Mouse (Mus musculus): ENCODE measurements at regions not wholly inside any gene's neighbourhood (a gene's known extent, or its start where the extent isn't known, plus 50 kb on each side); places are given as distances from the start of the nearest gene placed in this dataset.

DNA sequence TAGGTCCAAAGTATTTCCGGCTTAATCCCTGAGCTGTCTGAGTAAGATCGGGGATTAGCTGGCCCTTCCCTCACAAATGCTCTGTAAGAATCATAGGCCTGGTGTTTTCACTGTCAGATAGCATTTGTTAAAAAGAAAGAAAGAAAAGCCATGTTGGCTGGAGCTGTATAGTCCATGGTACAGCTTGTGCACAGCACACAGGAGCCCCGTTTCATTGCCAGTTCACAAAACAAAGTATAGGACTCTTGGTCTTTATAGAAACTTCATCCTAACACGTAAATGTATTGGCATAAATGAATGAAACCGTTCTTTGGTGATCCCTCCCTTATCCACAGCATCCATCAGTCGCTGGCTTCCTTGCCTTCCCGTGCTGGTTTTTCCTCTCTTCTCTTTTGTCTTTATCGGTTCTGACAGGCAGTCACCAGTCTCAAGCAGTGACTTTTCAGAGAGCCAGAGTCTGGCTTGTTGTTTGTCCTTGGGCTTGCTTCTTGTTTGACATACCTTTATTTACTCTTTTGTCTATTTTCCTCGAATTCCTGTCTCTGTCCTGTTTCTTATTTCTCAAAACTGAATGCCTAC lies 117.3 kb downstream of the Dhrs2 start:
- H3K4me1 ChIP-seq (ENCODE audit: control insufficient read depth, insufficient read depth, low read length) = peaks cover 5% of the 10 kb centered on the region; the same call in 1 of the 2 replicates
- TF ChIP-seq CTCF (IDR thresholded peaks at IDR 0.05; ENCODE audit: extremely low read depth, insufficient read depth, low read length) (no peak), POLR2A (IDR thresholded peaks at IDR 0.05; ENCODE audit: extremely low read depth, insufficient read depth, low read length) (no peak)
- H3K4me3 ChIP-seq (ENCODE audit: insufficient read depth, low read length) = no peak overlapping the region
- no peak overlapping the region for H3K27ac ChIP-seq (ENCODE audit: insufficient read depth, low read length)

- Histone ChIP-seq H3K27ac (ENCODE audit: insufficient read depth, low read length) (no peak overlapping the region), H3K4me3 (ENCODE audit: insufficient read depth, low read length) (no peak overlapping the region), H3K4me1 (ENCODE audit: control insufficient read depth, insufficient read depth, low read length) (peaks cover 2% of the 10 kb centered on the region; the same call in 1 of the 2 replicates)
- TF ChIP-seq CTCF (IDR thresholded peaks at IDR 0.05; ENCODE audit: extremely low read depth, insufficient read depth, low read length) (no peak), POLR2A (IDR thresholded peaks at IDR 0.05; ENCODE audit: extremely low read depth, insufficient read depth, low read length) (no peak)
Observed at GRCm38 (mm10) chr14:55343341-55343740, 121.5 kb downstream of the Dhrs2 start.

DNA sequence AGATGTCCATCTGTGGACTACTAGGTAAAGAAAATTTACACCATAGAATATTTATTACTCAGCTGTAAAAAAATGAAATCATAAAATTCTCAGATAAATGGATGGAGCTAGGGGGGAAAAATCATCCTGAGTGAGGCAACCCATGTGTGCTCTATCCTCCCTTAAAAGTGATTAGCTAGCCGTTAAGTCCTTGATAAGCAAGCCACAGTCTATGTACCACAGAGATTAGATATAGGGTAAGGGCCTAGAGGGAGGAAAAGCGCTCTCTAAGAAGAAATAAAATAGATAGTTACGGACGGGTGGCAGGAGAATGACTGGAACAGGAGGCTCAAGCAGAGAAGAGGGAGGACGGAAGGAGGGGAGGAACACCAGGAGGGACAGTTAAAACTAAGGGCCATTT lies 122.1 kb downstream of the Dhrs2 start:
- Histone ChIP-seq H3K27ac (ENCODE audit: insufficient read depth, low read length) (no peak overlapping the region), H3K4me3 (ENCODE audit: insufficient read depth, low read length) (no peak overlapping the region), H3K4me1 (ENCODE audit: control insufficient read depth, insufficient read depth, low read length) (peaks cover 2% of the 10 kb centered on the region; the same call in 1 of the 2 replicates)
- no peak for TF ChIP-seq POLR2A (IDR thresholded peaks at IDR 0.05; ENCODE audit: extremely low read depth, insufficient read depth, low read length)
- TF ChIP-seq CTCF (IDR thresholded peaks at IDR 0.05; ENCODE audit: extremely low read depth, insufficient read depth, low read length) = no peak

GRCm38 (mm10) chr14:55345091-55345490 lies 123.3 kb downstream of the Dhrs2 start:
- peaks cover 2% of the 10 kb centered on the region; the same call in 1 of the 2 replicates for H3K4me1 ChIP-seq (ENCODE audit: control insufficient read depth, insufficient read depth, low read length)
- H3K27ac ChIP-seq (ENCODE audit: insufficient read depth, low read length) = no peak overlapping the region
- H3K4me3 ChIP-seq (ENCODE audit: insufficient read depth, low read length) = no peak overlapping the region
- TF ChIP-seq POLR2A (IDR thresholded peaks at IDR 0.05; ENCODE audit: extremely low read depth, insufficient read depth, low read length) (no peak), CTCF (IDR thresholded peaks at IDR 0.05; ENCODE audit: extremely low read depth, insufficient read depth, low read length) (no peak)

DNA sequence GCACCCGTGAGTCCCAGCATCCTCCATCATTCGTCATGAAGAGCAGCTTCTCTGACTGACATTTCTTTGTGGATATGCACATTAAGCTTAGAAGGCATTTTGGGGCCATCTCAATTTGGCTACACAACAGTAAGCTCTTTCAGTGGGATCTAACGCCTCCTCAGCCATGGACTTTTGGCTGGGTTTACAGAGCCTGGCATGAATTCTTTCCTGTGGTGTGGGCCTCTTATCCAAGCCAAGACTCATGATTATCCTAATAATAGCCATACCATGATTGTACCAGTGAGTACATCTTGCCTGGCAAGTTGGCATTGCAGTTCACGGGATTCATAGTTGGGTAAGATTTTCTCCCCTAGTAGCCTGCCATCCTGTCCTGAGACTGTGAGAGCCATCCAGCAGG lies 126.3 kb downstream of the Dhrs2 start:
- H3K4me1 ChIP-seq (ENCODE audit: control insufficient read depth, insufficient read depth, low read length) = peaks cover 2% of the 10 kb centered on the region; the same call in 1 of the 2 replicates
- TF ChIP-seq CTCF (IDR thresholded peaks at IDR 0.05; ENCODE audit: extremely low read depth, insufficient read depth, low read length) (no peak), POLR2A (IDR thresholded peaks at IDR 0.05; ENCODE audit: extremely low read depth, insufficient read depth, low read length) (no peak)
- no peak overlapping the region for H3K27ac ChIP-seq (ENCODE audit: insufficient read depth, low read length)
- no peak overlapping the region for H3K4me3 ChIP-seq (ENCODE audit: insufficient read depth, low read length)

GRCm38 (mm10) chr14:55357258-55357657 lies 121.3 kb upstream of the Dhrs4 start:
- TF ChIP-seq CTCF (IDR thresholded peaks at IDR 0.05; ENCODE audit: extremely low read depth, insufficient read depth, low read length) (no peak), POLR2A (IDR thresholded peaks at IDR 0.05; ENCODE audit: extremely low read depth, insufficient read depth, low read length) (no peak)
- no peak overlapping the region for H3K27ac ChIP-seq (ENCODE audit: insufficient read depth, low read length)
- H3K4me3 ChIP-seq (ENCODE audit: insufficient read depth, low read length) = no peak overlapping the region
- H3K4me1 ChIP-seq (ENCODE audit: control insufficient read depth, insufficient read depth, low read length) = peaks cover 2% of the 10 kb centered on the region; the same call in 1 of the 2 replicates

- Histone ChIP-seq H3K4me1 (ENCODE audit: control insufficient read depth, insufficient read depth, low read length) (peaks cover 6% of the 10 kb centered on the region; the same call in 1 of the 2 replicates), H3K4me3 (ENCODE audit: insufficient read depth, low read length) (no peak overlapping the region), H3K27ac (ENCODE audit: insufficient read depth, low read length) (no peak overlapping the region)
- TF ChIP-seq POLR2A (IDR thresholded peaks at IDR 0.05; ENCODE audit: extremely low read depth, insufficient read depth, low read length) (no peak), CTCF (IDR thresholded peaks at IDR 0.05; ENCODE audit: extremely low read depth, insufficient read depth, low read length) (no peak)
Observed at GRCm38 (mm10) chr14:55358429-55358828, 120.1 kb upstream of the Dhrs4 start.

DNA sequence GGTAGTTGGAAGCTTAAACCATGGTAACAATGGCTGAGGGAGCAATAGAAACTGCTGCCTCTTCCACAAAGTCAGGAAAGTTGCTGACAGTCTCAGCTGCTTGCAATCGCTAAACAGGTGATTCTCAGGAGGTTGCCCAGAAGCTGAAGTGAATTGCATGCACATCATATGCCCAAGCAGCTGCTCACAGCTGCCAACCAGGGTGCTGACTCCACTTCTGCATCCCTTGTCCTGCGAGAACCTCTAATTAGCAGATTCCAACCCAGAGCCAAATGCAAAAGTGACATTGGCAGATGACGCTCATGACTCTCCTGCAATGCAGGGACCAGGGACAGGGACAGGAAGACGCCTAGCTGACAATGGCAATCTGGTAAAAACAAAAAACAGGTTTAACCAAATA lies 116.2 kb upstream of the Dhrs4 start:
- H3K4me1 ChIP-seq (ENCODE audit: control insufficient read depth, insufficient read depth, low read length) = peaks cover 6% of the 10 kb centered on the region; the same call in 1 of the 2 replicates
- H3K27ac ChIP-seq (ENCODE audit: insufficient read depth, low read length) = no peak overlapping the region
- no peak for TF ChIP-seq POLR2A (IDR thresholded peaks at IDR 0.05; ENCODE audit: extremely low read depth, insufficient read depth, low read length)
- no peak for TF ChIP-seq CTCF (IDR thresholded peaks at IDR 0.05; ENCODE audit: extremely low read depth, insufficient read depth, low read length)
- no peak overlapping the region for H3K4me3 ChIP-seq (ENCODE audit: insufficient read depth, low read length)

- Histone ChIP-seq H3K4me1 (ENCODE audit: control insufficient read depth, insufficient read depth, low read length) (peaks cover 6% of the 10 kb centered on the region; the same call in 1 of the 2 replicates), H3K4me3 (ENCODE audit: insufficient read depth, low read length) (no peak overlapping the region), H3K27ac (ENCODE audit: insufficient read depth, low read length) (no peak overlapping the region)
- TF ChIP-seq POLR2A (IDR thresholded peaks at IDR 0.05; ENCODE audit: extremely low read depth, insufficient read depth, low read length) = no peak
- no peak for TF ChIP-seq CTCF (IDR thresholded peaks at IDR 0.05; ENCODE audit: extremely low read depth, insufficient read depth, low read length)
Observed at GRCm38 (mm10) chr14:55362757-55363156, 115.8 kb upstream of the Dhrs4 start.

DNA sequence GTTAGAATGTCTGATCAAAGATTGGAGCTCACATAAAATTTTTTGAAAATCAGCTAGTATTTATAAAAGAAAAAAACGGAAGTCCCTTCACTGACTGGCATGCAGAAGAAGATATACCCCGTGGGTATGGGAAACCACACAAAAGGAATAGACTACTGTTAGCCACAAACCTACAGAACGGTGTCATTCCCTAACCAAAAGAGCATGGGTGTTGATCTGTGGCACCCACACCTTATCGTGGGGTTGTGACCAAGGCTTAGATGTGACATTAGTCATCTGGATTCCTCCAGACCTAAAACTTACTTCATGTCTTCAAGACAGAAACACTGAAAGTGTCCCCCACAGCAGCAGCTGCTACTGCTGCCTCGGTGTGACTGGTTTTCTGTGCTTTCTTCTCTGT lies 108.2 kb upstream of the Dhrs4 start:
- H3K4me1 ChIP-seq (ENCODE audit: control insufficient read depth, insufficient read depth, low read length) = no peaks in the 10 kb centered on the region
- no peak overlapping the region for H3K4me3 ChIP-seq (ENCODE audit: insufficient read depth, low read length)
- TF ChIP-seq CTCF (IDR thresholded peaks at IDR 0.05; ENCODE audit: extremely low read depth, insufficient read depth, low read length) (no peak), POLR2A (IDR thresholded peaks at IDR 0.05; ENCODE audit: extremely low read depth, insufficient read depth, low read length) (no peak)

More for the DNA sequence above, 108.2 kb upstream of the Dhrs4 start:
- no peak overlapping the region for H3K27ac ChIP-seq (ENCODE audit: insufficient read depth, low read length)

Measured in cortical plate, adult 2 months (tissue).